Mouse (Mus musculus): ENCODE measurements around the gene Dctd. TPM values are rescaled to one million over a fixed set of nuclear protein-coding genes. Genes with fewer than 3 reads are reported as not detected.
A peak's percentile ranks its signal among the peaks of the same experiment; 100 is the strongest.
"Not testable (repeated sequence)": the region's sequence is repeated elsewhere in the genome, so short reads cannot be mapped to it uniquely, and the experiment has no call there.

Dctd gene
- polyA plus RNA-seq, 1 experiment from 2014 or later = 4.1 TPM

DNA sequence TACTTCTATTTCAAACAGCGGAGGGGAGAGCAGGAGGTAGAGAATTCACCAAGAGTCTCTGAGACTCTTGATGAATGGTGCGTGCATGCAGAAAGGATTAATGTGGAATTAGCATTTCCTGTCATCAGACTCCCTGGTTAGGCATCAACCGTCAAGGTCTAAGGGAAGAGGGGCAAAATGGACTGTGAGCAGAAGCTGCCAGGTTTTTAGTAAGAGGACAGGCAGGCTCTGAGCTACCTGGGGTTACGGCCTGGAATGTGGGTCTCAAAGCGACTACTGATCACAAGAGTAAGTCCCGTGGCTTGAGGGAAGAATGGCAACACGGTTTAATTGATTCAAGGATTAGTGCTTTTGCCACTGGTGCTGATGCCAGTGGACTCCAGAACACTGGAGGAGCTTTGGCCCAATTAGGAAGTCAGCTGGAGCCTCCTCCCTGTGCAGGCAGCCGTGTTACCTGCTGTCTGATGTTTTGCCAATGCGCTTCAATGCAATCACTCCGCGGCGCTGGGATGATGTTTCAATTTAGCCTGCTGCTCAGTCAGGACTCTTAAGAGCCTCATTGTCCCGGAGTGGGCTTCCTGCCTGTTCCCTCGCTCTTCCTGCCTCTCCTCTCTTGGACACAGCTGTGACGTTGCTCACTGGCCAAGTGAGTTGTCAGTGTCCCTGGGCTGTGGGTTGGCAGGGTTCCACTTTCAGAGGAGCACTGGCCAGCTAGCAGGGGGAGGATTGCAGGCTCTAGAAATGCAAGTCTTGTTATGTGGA, 54.6 kb downstream of the Dctd start:
- no peaks in the 10 kb centered on the region for H3K4me1 ChIP-seq (replicated peaks; ENCODE audit: control insufficient read depth, insufficient read depth, low read length)
- no peak for ATAC-seq
- no peaks in the 10 kb centered on the region for H3K27me3 ChIP-seq (replicated peaks; ENCODE audit: control insufficient read depth, insufficient read depth, low read length)
- no peak overlapping the region for H3K9ac ChIP-seq (ENCODE audit: low read depth, low read length)
- H3K9me3 ChIP-seq (ENCODE audit: control insufficient read depth) = no peaks in the 10 kb centered on the region; the same call in 1 of the 2 replicates
- H3K27ac ChIP-seq (ENCODE audit: low read depth, low read length) = no peak overlapping the region
- H3K36me3 ChIP-seq (ENCODE audit: control insufficient read depth, insufficient read depth) = no peaks in the 10 kb centered on the region
- WGBS = 52% methylated on average over 15 of the region's 15 CpGs
- TF ChIP-seq CTCF (IDR thresholded peaks at IDR 0.05; ENCODE audit: low read depth) = no peak
- H3K4me2 ChIP-seq (replicated peaks; ENCODE audit: low read depth) = 0 out of 2 replicates have a peak overlapping the region, but pooled peaks have one; percentile 21
- no peak overlapping the region for H3K4me3 ChIP-seq (ENCODE audit: low read depth, low read length)

DNA sequence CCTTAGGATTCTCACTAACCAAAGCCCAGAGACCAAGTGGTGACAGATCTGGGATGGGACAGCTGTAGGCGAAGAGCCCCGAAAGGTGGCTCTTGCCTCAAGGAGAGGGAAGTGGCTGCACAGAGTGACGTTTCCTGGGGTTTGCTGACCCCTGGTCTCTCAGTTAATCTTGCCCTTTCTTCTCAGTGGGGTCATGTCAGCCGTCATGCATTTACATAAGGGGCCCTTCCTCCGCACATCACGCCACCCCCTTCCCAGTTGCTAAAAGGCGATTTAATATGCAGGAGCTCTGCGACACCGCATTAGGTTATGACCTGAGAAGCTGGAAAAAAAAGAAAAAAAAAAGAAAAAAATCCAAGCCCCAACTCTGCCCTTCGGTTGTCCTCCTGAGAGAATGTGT, 58.8 kb downstream of the Dctd start:
- no peak overlapping the region for H3K27ac ChIP-seq (ENCODE audit: low read depth, low read length)
- no peaks in the 10 kb centered on the region for H3K36me3 ChIP-seq (ENCODE audit: control insufficient read depth, insufficient read depth)
- no peaks in the 10 kb centered on the region for H3K27me3 ChIP-seq (replicated peaks; ENCODE audit: control insufficient read depth, insufficient read depth, low read length)
- ATAC-seq = no peak
- H3K4me2 ChIP-seq (replicated peaks; ENCODE audit: low read depth) = no peak overlapping the region
- H3K9ac ChIP-seq (ENCODE audit: low read depth, low read length) = no peak overlapping the region
- no peak overlapping the region for H3K4me3 ChIP-seq (ENCODE audit: low read depth, low read length)
- WGBS = 73% methylated on average over 10 of the region's 10 CpGs
- no peaks in the 10 kb centered on the region for H3K4me1 ChIP-seq (replicated peaks; ENCODE audit: control insufficient read depth, insufficient read depth, low read length)
- no peaks in the 10 kb centered on the region for H3K9me3 ChIP-seq (ENCODE audit: control insufficient read depth)
- TF ChIP-seq CTCF (IDR thresholded peaks at IDR 0.05; ENCODE audit: low read depth) = no peak

DNA sequence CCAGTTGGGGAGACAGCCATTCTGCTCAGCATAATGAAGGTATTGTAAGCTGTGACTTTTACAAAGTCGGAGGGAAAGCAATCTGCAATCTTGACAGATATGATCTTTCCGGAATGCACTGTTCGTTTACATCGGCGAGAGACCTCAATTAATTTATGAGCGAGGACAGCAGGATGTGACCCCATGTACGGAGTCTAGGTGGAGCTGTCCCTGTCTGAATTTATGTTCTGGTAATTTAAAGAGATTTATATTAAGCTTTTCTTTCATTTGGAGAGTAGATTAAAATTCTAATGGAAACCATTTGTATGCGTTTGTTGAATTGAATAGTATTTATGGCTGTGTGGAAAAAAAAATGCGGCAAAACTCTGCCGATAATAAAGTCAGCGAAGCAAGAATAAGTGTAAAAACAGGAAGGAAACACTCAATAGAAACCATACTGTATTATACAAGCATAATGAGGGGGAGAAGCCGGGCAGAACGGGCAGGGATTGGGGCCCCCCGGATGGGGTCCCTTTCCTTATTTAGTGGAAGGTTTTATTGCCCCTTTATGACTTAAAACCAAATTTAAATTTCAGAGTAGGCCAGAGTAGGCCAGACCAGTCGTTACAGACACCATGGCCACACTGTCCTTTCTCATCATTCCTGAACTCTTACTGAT, 59.8 kb downstream of the Dctd start:
- no peak for ATAC-seq
- no peak for TF ChIP-seq CTCF (IDR thresholded peaks at IDR 0.05; ENCODE audit: low read depth)
- no peak overlapping the region for H3K4me2 ChIP-seq (replicated peaks; ENCODE audit: low read depth)

DNA sequence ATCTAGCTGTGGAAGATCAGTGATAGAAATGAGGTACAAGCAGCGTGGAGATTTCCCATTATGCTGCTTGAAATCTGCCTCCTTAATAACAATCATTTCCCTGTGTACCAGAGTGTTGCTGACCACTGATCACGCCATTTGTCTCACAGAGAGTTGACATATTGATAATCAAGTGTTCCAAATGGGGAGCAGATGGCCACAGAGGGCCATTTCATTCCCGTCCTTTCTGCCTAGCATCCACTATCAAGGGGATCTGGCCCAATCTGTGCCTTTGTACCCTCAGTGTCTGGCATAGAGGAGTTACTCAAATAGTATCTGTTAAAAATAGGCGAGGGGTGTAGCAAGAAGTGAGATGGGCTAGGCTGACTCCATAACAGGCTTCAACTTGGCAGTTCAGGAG, 78.5 kb downstream of the Dctd start:
- WGBS = 89% methylated on average over 4 of the region's 4 CpGs
- Histone ChIP-seq H3K36me3 (ENCODE audit: control insufficient read depth, insufficient read depth) (no peaks in the 10 kb centered on the region), H3K9ac (ENCODE audit: low read depth, low read length) (no peak overlapping the region), H3K27ac (ENCODE audit: low read depth, low read length) (no peak overlapping the region), H3K4me1 (replicated peaks; ENCODE audit: control insufficient read depth, insufficient read depth, low read length) (no peaks in the 10 kb centered on the region), H3K4me3 (ENCODE audit: low read depth, low read length) (no peak overlapping the region), H3K4me2 (replicated peaks; ENCODE audit: low read depth) (no peak overlapping the region), H3K9me3 (ENCODE audit: control insufficient read depth) (0 out of 2 replicates have a peak, but pooled peaks cover 9% of the 10 kb centered on the region), H3K27me3 (replicated peaks; ENCODE audit: control insufficient read depth, insufficient read depth, low read length) (no peaks in the 10 kb centered on the region)
- no peak for ATAC-seq
- no peak for TF ChIP-seq CTCF (IDR thresholded peaks at IDR 0.05; ENCODE audit: low read depth)

More for the DNA sequence above, 59.8 kb downstream of the Dctd start:
- H3K36me3 ChIP-seq (ENCODE audit: control insufficient read depth, insufficient read depth) = no peaks in the 10 kb centered on the region
- no peak overlapping the region for H3K9ac ChIP-seq (ENCODE audit: low read depth, low read length)
- WGBS = 30% methylated on average over 15 of the region's 15 CpGs
- H3K9me3 ChIP-seq (ENCODE audit: control insufficient read depth) = no peaks in the 10 kb centered on the region
- no peak overlapping the region for H3K27ac ChIP-seq (ENCODE audit: low read depth, low read length)
- no peaks in the 10 kb centered on the region for H3K4me1 ChIP-seq (replicated peaks; ENCODE audit: control insufficient read depth, insufficient read depth, low read length)
- no peaks in the 10 kb centered on the region for H3K27me3 ChIP-seq (replicated peaks; ENCODE audit: control insufficient read depth, insufficient read depth, low read length)
- no peak overlapping the region for H3K4me3 ChIP-seq (ENCODE audit: low read depth, low read length)

DNA sequence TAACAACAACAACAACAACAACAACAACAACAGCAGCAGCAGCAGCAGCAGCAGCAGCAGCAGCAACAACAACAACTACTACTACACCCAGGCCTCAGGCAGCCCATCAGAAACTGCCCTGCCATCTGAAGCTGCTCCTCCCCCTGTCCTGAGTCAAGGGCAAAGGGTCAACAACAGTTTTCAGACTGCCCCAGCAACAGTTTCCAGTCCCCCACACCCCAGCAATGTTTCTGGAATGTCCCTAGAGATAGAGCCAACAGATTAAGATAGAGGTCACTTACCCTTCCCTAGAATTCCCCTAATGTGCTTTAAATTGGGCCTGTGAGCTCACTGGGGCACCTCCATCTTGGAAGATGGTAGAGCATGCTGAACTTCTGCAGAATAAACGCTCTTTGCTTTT, 79.0 kb downstream of the Dctd start:
- no peak overlapping the region for H3K4me2 ChIP-seq (replicated peaks; ENCODE audit: low read depth)
- no peak overlapping the region for H3K4me3 ChIP-seq (ENCODE audit: low read depth, low read length)
- 96% methylated on average over 1 of the region's 1 CpGs for WGBS
- no peak for TF ChIP-seq CTCF (IDR thresholded peaks at IDR 0.05; ENCODE audit: low read depth)
- no peak overlapping the region for H3K9ac ChIP-seq (ENCODE audit: low read depth, low read length)
- H3K9me3 ChIP-seq (ENCODE audit: control insufficient read depth) = 0 out of 2 replicates have a peak, but pooled peaks cover 9% of the 10 kb centered on the region
- no peaks in the 10 kb centered on the region for H3K36me3 ChIP-seq (ENCODE audit: control insufficient read depth, insufficient read depth)
- ATAC-seq = no peak
- H3K27ac ChIP-seq (ENCODE audit: low read depth, low read length) = no peak overlapping the region
- no peaks in the 10 kb centered on the region for H3K4me1 ChIP-seq (replicated peaks; ENCODE audit: control insufficient read depth, insufficient read depth, low read length)
- H3K27me3 ChIP-seq (replicated peaks; ENCODE audit: control insufficient read depth, insufficient read depth, low read length) = no peaks in the 10 kb centered on the region

DNA sequence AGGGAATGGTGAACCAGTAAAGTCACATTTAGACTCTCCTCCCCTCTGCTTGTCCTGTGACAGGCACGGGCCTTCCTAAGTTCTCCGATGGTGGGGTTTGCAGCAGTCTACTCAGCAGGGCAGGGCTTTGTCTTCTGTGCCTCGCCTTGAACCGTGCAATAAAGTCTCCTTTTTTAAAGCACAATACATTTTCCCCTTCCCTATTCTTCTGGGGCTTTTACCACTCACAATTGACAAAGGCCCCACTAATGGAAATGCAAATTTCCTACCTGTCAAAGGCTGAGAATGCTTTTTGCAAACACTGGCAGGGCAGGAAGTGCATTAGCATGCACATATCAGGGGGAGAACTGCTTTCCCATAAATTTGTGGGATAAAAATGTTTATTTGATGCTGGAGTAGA, 80.1 kb downstream of the Dctd start:
- Histone ChIP-seq H3K4me3 (ENCODE audit: low read depth, low read length) (no peak overlapping the region), H3K4me2 (replicated peaks; ENCODE audit: low read depth) (no peak overlapping the region), H3K27ac (ENCODE audit: low read depth, low read length) (no peak overlapping the region), H3K9ac (ENCODE audit: low read depth, low read length) (no peak overlapping the region), H3K27me3 (replicated peaks; ENCODE audit: control insufficient read depth, insufficient read depth, low read length) (no peaks in the 10 kb centered on the region), H3K9me3 (ENCODE audit: control insufficient read depth) (0 out of 2 replicates have a peak, but pooled peaks cover 9% of the 10 kb centered on the region), H3K4me1 (replicated peaks; ENCODE audit: control insufficient read depth, insufficient read depth, low read length) (no peaks in the 10 kb centered on the region), H3K36me3 (ENCODE audit: control insufficient read depth, insufficient read depth) (no peaks in the 10 kb centered on the region)
- 57% methylated on average over 4 of the region's 4 CpGs for WGBS
- no peak for TF ChIP-seq CTCF (IDR thresholded peaks at IDR 0.05; ENCODE audit: low read depth)
- ATAC-seq = no peak

DNA sequence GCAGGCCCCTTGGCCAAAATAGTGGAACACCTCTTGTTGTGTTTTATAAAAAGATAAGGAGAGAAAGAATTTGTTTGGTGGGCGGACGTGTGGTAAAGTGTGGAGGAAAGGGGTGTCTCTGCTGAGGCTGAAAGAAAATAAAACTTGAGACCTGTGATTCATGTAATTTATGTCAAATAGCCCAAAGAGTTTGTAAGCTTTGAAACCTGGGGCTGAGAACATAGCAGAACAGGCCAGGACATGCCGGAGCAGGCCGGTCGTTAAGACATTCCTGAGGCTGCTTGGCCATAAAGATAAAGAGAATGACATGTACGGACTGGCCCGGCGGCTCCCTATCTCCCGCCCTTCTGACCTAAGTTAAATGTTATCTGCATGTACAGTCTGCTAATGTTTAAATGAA, 81.3 kb downstream of the Dctd start:
- ATAC-seq; H3K27ac ChIP-seq (ENCODE audit: low read depth, low read length); H3K36me3 ChIP-seq (ENCODE audit: control insufficient read depth, insufficient read depth); H3K9ac ChIP-seq (ENCODE audit: low read depth, low read length); H3K4me1 ChIP-seq (replicated peaks; ENCODE audit: control insufficient read depth, insufficient read depth, low read length); H3K27me3 ChIP-seq (replicated peaks; ENCODE audit: control insufficient read depth, insufficient read depth, low read length); H3K4me2 ChIP-seq (replicated peaks; ENCODE audit: low read depth); H3K4me3 ChIP-seq (ENCODE audit: low read depth, low read length); H3K9me3 ChIP-seq (ENCODE audit: control insufficient read depth): not testable (repeated sequence)
- WGBS = 64% methylated on average over 9 of the region's 9 CpGs
